Mouse (Mus musculus): ENCODE results near the gene Stim1.
A peak's percentile ranks its signal among the peaks of the same experiment; 100 is the strongest.
"Not testable (repeated sequence)": the region's sequence is repeated elsewhere in the genome, so short reads cannot be mapped to it uniquely, and the experiment has no call there.

The Stim1 gene

DNA sequence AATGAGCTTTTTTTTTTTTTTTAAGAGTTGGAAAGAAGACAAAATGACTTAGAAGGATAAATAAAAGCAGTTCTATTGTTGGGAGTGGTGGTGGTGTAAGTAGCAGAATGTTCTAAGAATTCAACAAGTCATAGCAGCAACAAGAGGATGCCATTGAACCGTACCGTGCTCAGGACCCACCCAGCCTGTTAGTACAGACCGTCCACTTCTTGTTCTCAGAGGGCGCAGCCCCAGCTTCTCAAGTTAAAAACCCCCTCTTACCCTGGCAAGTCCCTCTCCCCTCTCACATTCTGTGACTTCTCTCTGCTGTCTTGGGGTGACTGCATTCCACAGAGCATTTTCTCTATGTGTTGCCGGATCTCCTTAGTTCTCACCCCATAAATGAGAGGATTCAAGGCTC is 209.0 kb downstream of the Stim1 start:
- H3K4me3 ChIP-seq (replicated peaks; ENCODE audit: low read length), result no peak overlapping the region
- no peak for TF ChIP-seq NANOG (IDR thresholded peaks at IDR 0.05; ENCODE audit: borderline replicate concordance, low read length)
- no peaks in the 10 kb centered on the region for H3K9me3 ChIP-seq (ENCODE audit: low read length)
- peaks cover 13% of the 10 kb centered on the region for H3K4me1 ChIP-seq (replicated peaks; ENCODE audit: low read depth, low read length)
- no peaks in the 10 kb centered on the region for H3K27me3 ChIP-seq (ENCODE audit: insufficient read depth, low read length)
- no peaks in the 10 kb centered on the region for H3K36me3 ChIP-seq (ENCODE audit: insufficient read depth, low read length)

DNA sequence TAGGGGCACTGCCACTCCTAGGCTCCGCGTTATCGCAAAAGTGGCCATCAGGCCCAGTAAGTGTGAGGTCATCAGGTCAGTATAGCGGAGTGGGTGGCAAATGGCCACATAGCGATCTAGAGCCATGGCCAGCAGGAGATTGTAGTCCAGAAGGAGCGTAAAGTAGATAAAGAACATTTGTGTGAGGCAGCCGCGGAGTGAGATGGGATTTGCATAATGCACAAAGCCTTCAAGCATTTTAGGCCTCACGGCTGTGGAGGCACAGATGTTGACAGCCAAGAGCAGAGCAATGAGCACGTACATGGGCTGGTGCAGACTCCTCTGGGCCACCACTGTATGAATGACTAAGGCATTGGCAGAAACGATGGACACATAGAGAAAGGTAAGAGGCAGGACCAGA is 209.8 kb downstream of the Stim1 start:
- TF ChIP-seq NANOG (IDR thresholded peaks at IDR 0.05; ENCODE audit: borderline replicate concordance, low read length), result no peak
- 0 out of 2 replicates have a peak, but pooled peaks have one; percentile 34 for TF ChIP-seq POU5F1 (IDR thresholded peaks at IDR 0.05; ENCODE audit: borderline replicate concordance, low read length)
- no peak overlapping the region for H3K4me3 ChIP-seq (replicated peaks; ENCODE audit: low read length)
- no peaks in the 10 kb centered on the region for H3K27me3 ChIP-seq (ENCODE audit: insufficient read depth, low read length)
- no peaks in the 10 kb centered on the region for H3K36me3 ChIP-seq (ENCODE audit: insufficient read depth, low read length)
- H3K4me1 ChIP-seq (replicated peaks; ENCODE audit: low read depth, low read length), result peaks cover 13% of the 10 kb centered on the region
- no peaks in the 10 kb centered on the region for H3K9me3 ChIP-seq (ENCODE audit: low read length)

- H3K9me3 ChIP-seq (ENCODE audit: low read length), result no peaks in the 10 kb centered on the region
- H3K36me3 ChIP-seq (ENCODE audit: insufficient read depth, low read length), result no peaks in the 10 kb centered on the region
- H3K27me3 ChIP-seq (ENCODE audit: insufficient read depth, low read length), result 0 out of 2 replicates have a peak, but pooled peaks cover 3% of the 10 kb centered on the region
- H3K4me3 ChIP-seq (replicated peaks; ENCODE audit: low read length), result no peak overlapping the region
- peaks cover 13% of the 10 kb centered on the region for H3K4me1 ChIP-seq (replicated peaks; ENCODE audit: low read depth, low read length)
- TF ChIP-seq POU5F1 (IDR thresholded peaks at IDR 0.05; ENCODE audit: borderline replicate concordance, low read length) (no peak), NANOG (IDR thresholded peaks at IDR 0.05; ENCODE audit: borderline replicate concordance, low read length) (no peak), CTCF (conservative IDR thresholded peaks at IDR 0.05; ENCODE audit: low read length) (no peak)
Measured at GRCm38 (mm10) chr7:102478425-102478824, 210.8 kb downstream of the Stim1 start.

DNA sequence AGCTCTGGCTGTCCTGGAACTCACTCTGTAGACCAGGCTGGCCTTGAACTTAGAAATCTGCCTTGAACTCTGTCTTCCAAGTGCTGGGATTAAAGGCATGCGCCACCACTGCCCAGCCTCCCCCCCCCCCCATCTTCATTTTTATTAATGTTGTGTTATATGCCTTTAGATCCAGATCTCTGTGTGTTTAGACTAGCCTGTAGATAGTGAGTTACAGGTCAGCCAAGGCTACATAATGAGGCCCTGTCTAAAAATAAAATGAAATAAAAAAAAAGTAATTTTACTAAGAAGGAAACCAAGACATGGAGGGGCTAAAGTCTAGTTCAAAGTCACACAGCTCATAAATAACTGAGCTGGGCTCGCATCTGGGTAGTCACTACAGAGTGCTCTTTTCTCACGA is 211.3 kb downstream of the Stim1 start:
- no peak overlapping the region for H3K4me3 ChIP-seq (replicated peaks; ENCODE audit: low read length)
- TF ChIP-seq POU5F1 (IDR thresholded peaks at IDR 0.05; ENCODE audit: borderline replicate concordance, low read length) (no peak), CTCF (conservative IDR thresholded peaks at IDR 0.05; ENCODE audit: low read length) (no peak), NANOG (IDR thresholded peaks at IDR 0.05; ENCODE audit: borderline replicate concordance, low read length) (no peak)
- H3K4me1 ChIP-seq (replicated peaks; ENCODE audit: low read depth, low read length), result peaks cover 13% of the 10 kb centered on the region
- H3K36me3 ChIP-seq (ENCODE audit: insufficient read depth, low read length), result no peaks in the 10 kb centered on the region
- H3K27me3 ChIP-seq (ENCODE audit: insufficient read depth, low read length), result peaks cover 6% of the 10 kb centered on the region; the same call in 1 of the 2 replicates
- no peaks in the 10 kb centered on the region for H3K9me3 ChIP-seq (ENCODE audit: low read length)

GRCm38 (mm10) chr7:102479368-102480078 is 211.9 kb downstream of the Stim1 start:
- Histone ChIP-seq H3K4me1 (replicated peaks; ENCODE audit: low read depth, low read length) (peaks cover 13% of the 10 kb centered on the region), H3K27me3 (ENCODE audit: insufficient read depth, low read length) (peaks cover 7% of the 10 kb centered on the region; the same call in 1 of the 2 replicates), H3K9me3 (ENCODE audit: low read length) (no peaks in the 10 kb centered on the region), H3K4me3 (replicated peaks; ENCODE audit: low read length) (no peak overlapping the region), H3K36me3 (ENCODE audit: insufficient read depth, low read length) (no peaks in the 10 kb centered on the region)
- TF ChIP-seq NANOG (IDR thresholded peaks at IDR 0.05; ENCODE audit: borderline replicate concordance, low read length) (no peak), CTCF (conservative IDR thresholded peaks at IDR 0.05; ENCODE audit: low read length) (no peak), POU5F1 (IDR thresholded peaks at IDR 0.05; ENCODE audit: borderline replicate concordance, low read length) (no peak)

- Histone ChIP-seq H3K4me1 (replicated peaks; ENCODE audit: low read depth, low read length) (peaks cover 13% of the 10 kb centered on the region), H3K9me3 (ENCODE audit: low read length) (no peaks in the 10 kb centered on the region), H3K27me3 (ENCODE audit: insufficient read depth, low read length) (peaks cover 7% of the 10 kb centered on the region; the same call in 1 of the 2 replicates), H3K36me3 (ENCODE audit: insufficient read depth, low read length) (no peaks in the 10 kb centered on the region), H3K4me3 (replicated peaks; ENCODE audit: low read length) (no peak overlapping the region)
- TF ChIP-seq CTCF (conservative IDR thresholded peaks at IDR 0.05; ENCODE audit: low read length) (no peak), POU5F1 (IDR thresholded peaks at IDR 0.05; ENCODE audit: borderline replicate concordance, low read length) (no peak), NANOG (IDR thresholded peaks at IDR 0.05; ENCODE audit: borderline replicate concordance, low read length) (no peak)
Measured at GRCm38 (mm10) chr7:102480821-102481220, 213.2 kb downstream of the Stim1 start.

DNA sequence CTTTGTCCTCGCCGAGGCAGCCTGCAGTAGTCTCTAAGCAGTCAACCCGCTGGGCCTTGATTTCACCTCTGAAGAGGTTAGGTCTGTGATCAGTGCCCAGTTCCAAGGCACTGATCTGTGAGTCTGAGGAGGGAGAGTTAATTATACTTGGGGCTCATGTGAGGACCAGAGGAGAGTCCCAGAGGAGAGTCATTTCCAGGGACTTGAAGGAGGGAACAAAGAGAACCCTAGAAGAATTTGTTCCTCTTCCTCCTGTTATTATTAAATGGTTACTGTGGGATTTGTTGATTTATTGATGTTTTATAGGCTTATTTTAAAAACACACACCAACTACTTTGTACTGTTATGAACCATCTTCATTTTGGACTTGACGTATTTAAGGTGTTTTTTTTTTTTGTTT is 214.0 kb downstream of the Stim1 start, which contains the start of gene Olfr543:
Gene Olfr543 (minus strand): TSS at position 101 of the 400 bp plus-strand sequence.
- TF ChIP-seq POU5F1 (IDR thresholded peaks at IDR 0.05; ENCODE audit: borderline replicate concordance, low read length) (no peak), NANOG (IDR thresholded peaks at IDR 0.05; ENCODE audit: borderline replicate concordance, low read length) (no peak), CTCF (conservative IDR thresholded peaks at IDR 0.05; ENCODE audit: low read length) (no peak)
- Histone ChIP-seq H3K4me3 (replicated peaks; ENCODE audit: low read length) (no peak within 1 kb of the TSS), H3K4me1 (replicated peaks; ENCODE audit: low read depth, low read length) (peaks cover 13% of the 10 kb centered on the region), H3K9me3 (ENCODE audit: low read length) (no peaks in the 10 kb centered on the region), H3K27me3 (ENCODE audit: insufficient read depth, low read length) (peaks cover 7% of the 10 kb centered on the region; the same call in 1 of the 2 replicates), H3K36me3 (ENCODE audit: insufficient read depth, low read length) (no peaks in the 10 kb centered on the region)

DNA sequence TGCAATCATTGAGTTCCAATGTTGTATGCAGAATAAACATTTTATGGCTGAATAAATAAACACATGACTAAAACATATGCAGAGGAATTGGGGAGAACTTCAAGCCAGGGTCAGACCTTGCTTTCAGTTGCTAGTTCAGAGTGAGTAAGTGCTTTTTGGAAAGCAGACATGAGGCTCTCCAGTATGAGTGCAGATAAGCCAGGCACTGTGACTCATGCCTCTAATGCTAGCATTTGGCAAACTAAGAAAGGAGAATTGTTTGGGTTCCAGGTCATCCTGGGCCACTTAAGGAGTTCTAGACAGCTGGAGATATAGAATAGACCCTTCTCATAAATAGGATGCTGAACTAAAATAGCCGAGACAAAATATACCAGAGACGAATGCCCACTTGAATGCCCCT is 216.1 kb downstream of the Stim1 start:
- Histone ChIP-seq H3K9me3 (ENCODE audit: low read length) (no peaks in the 10 kb centered on the region), H3K36me3 (ENCODE audit: insufficient read depth, low read length) (no peaks in the 10 kb centered on the region), H3K4me1 (replicated peaks; ENCODE audit: low read depth, low read length) (peaks cover 8% of the 10 kb centered on the region), H3K4me3 (replicated peaks; ENCODE audit: low read length) (no peak overlapping the region), H3K27me3 (ENCODE audit: insufficient read depth, low read length) (peaks cover 7% of the 10 kb centered on the region; the same call in 1 of the 2 replicates)
- TF ChIP-seq NANOG (IDR thresholded peaks at IDR 0.05; ENCODE audit: borderline replicate concordance, low read length), result no peak
- TF ChIP-seq CTCF (conservative IDR thresholded peaks at IDR 0.05; ENCODE audit: low read length), result no peak
- no peak for TF ChIP-seq POU5F1 (IDR thresholded peaks at IDR 0.05; ENCODE audit: borderline replicate concordance, low read length)

DNA sequence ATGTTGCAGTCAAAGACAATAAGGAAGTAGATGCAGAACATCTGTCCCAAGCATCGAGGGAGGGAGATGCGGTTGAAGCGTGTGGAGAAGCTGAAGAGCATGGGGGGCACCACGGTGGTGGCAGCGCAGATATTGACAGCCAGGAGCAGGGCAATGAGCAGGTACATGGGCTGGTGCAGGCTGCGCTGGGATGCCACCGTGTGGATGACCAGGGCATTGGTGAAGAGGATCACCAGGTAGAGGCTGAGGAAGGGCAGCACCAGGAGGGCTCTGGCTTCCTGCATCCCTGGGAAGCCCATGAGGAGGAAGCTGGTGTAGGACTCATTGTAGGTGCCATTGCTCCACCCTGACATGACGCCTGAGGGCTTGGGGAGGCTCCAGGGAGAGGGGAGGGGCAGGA is 217.2 kb downstream of the Stim1 start:
- H3K9me3 ChIP-seq (ENCODE audit: low read length); H3K4me1 ChIP-seq (replicated peaks; ENCODE audit: low read depth, low read length); H3K36me3 ChIP-seq (ENCODE audit: insufficient read depth, low read length); H3K4me3 ChIP-seq (replicated peaks; ENCODE audit: low read length); H3K27me3 ChIP-seq (ENCODE audit: insufficient read depth, low read length): not testable (repeated sequence)
